8 mouse cellular contexts compared by ENCODE assay signal in the genomic region with DNA sequence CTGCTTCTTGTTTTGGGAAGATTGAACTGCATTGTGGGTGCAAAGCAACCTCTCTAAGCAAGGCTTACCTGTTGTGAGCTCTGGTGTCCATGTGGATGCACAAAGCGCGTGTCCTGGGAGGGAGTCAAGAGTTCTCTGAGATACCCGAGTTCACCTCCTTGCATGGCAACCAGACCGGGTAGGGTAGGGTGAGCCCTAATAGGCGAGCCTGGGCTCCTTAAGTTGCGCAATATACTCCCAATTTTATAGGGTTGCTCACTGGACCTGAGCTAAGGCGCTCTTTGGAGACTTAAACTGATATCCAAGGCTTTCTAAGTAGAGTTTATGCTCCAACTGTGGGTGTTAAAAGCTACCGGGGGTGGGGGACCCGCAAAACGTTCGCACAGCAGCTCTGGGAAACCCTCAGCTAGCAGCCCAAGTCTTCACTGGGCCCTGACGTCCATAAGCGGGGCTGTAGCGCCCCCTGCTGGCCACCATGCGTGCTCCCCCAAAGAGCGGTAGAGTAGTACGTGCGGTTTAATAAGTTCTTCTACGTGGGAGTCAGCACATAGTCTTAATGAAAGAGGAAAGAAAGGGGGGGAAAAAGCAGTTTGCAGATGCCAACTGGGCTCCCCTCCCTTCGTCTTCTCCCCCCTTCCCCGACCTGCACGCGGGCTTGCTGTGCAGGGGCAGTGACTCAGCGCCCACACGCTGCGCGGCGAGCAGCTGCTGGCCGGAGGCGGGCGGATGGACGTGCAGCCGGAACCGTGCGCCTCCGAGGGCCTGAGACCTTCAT. TPM values are rescaled to one million over a fixed set of nuclear protein-coding genes. Genes with fewer than 3 reads are reported as not detected.
DNase-seq lines count a peak whose midpoint lies in the region; ATAC-seq and TF ChIP-seq lines count a peak whose summit lies in the region.

No protein-coding gene starts in this region.

- TF ChIP-seq EP300 in liver, embryonic 14.5 days (IDR thresholded peaks at IDR 0.05; ENCODE audit: low read depth) = no peak

- H3K4me1 ChIP-seq in heart, embryonic 14.5 days (ENCODE audit: control insufficient read depth in 2 of 2, insufficient read depth in 2 of 2, low read length in 2 of 2) = peaks cover 28 to 35% of the 10 kb centered on the region in 2 experiments
- H3K4me1 ChIP-seq in liver, embryonic 14.5 days (replicated peaks; ENCODE audit: control insufficient read depth in 2 of 2, insufficient read depth in 2 of 2, low read length in 1 of 2) = no peaks in the 10 kb centered on the region
- H3K4me1 ChIP-seq in neural tube, embryonic 11.5 days (ENCODE audit: control insufficient read depth, insufficient read depth, low read length) = peaks cover 22% of the 10 kb centered on the region
- H3K4me1 ChIP-seq in stomach, embryonic 16.5 days (ENCODE audit: control insufficient read depth, insufficient read depth, low read length) = peaks cover 13% of the 10 kb centered on the region

- no peaks in the 10 kb centered on the region for H3K9me3 ChIP-seq in heart, embryonic 14.5 days (ENCODE audit: control insufficient read depth, low read length)
- H3K9me3 ChIP-seq in liver, embryonic 14.5 days (ENCODE audit: control insufficient read depth, low read length) = no peaks in the 10 kb centered on the region
- no peaks in the 10 kb centered on the region for H3K9me3 ChIP-seq in neural tube, embryonic 11.5 days (ENCODE audit: control insufficient read depth, low read length)
- H3K9me3 ChIP-seq in stomach, embryonic 16.5 days (replicated peaks; ENCODE audit: control insufficient read depth, low read length) = no peaks in the 10 kb centered on the region

- peak overlapping the region; percentile 2 to 25; a peak in 3 of 4 replicates for H3K27ac ChIP-seq in heart, embryonic 14.5 days (replicated peaks in 1 of 2; ENCODE audit: control insufficient read depth in 1 of 2, insufficient read depth in 1 of 2, low read depth in 2 of 2, low read length in 2 of 2)
- no peak overlapping the region for H3K27ac ChIP-seq in liver, embryonic 14.5 days
- no peak overlapping the region for H3K27ac ChIP-seq in neural tube, embryonic 11.5 days (ENCODE audit: low read depth, low read length)
- peak overlapping the region; percentile 15; the same call in 1 of the 2 replicates for H3K27ac ChIP-seq in stomach, embryonic 16.5 days (ENCODE audit: low read length)

- H3K9ac ChIP-seq in heart, embryonic 14.5 days (ENCODE audit: low read length) = peak overlapping the region; percentile 73
- H3K9ac ChIP-seq in liver, embryonic 14.5 days (replicated peaks) = no peak overlapping the region
- H3K9ac ChIP-seq in neural tube, embryonic 11.5 days (ENCODE audit: low read length) = peak overlapping the region; percentile 41
- H3K9ac ChIP-seq in stomach, embryonic 16.5 days (ENCODE audit: low read length) = peak overlapping the region; percentile 68

- no peaks in the 10 kb centered on the region for H3K36me3 ChIP-seq in heart, embryonic 14.5 days (ENCODE audit: control insufficient read depth, insufficient read depth, low read length)
- H3K36me3 ChIP-seq in liver, embryonic 14.5 days (replicated peaks; ENCODE audit: control insufficient read depth, insufficient read depth, low read depth) = no peaks in the 10 kb centered on the region
- H3K36me3 ChIP-seq in neural tube, embryonic 11.5 days (ENCODE audit: control insufficient read depth, insufficient read depth, low read length) = no peaks in the 10 kb centered on the region
- H3K36me3 ChIP-seq in stomach, embryonic 16.5 days (ENCODE audit: control insufficient read depth, insufficient read depth, low read length) = no peaks in the 10 kb centered on the region

- peak; percentile 75; the same call in 1 of the 2 replicates for ATAC-seq in heart, embryonic 14.5 days (ENCODE audit: insufficient number of reproducible peaks, insufficient read depth, low FRiP score, low read depth)
- peak; percentile 68 for ATAC-seq in liver, embryonic 14.5 days (ENCODE audit: insufficient read depth)
- peak; percentile 83 for ATAC-seq in neural tube, embryonic 11.5 days (ENCODE audit: insufficient read depth, low FRiP score, low TSS enrichment)
- peak; percentile 87 for ATAC-seq in stomach, embryonic 16.5 days (ENCODE audit: insufficient read depth, low FRiP score)

- WGBS in heart, embryonic 14.5 days = under 1% methylated on average over 35 of the region's 36 CpGs
- WGBS in liver, embryonic 14.5 days (ENCODE audit: insufficient replicate concordance) = 1% methylated on average over 36 of the region's 36 CpGs
- under 1% methylated on average over 36 of the region's 36 CpGs for WGBS in neural tube, embryonic 11.5 days
- WGBS in stomach, embryonic 16.5 days = 3% methylated on average over 36 of the region's 36 CpGs

- peaks cover 18% of the 10 kb centered on the region; the same call in 1 of the 2 replicates for H3K27me3 ChIP-seq in heart, embryonic 14.5 days (ENCODE audit: control insufficient read depth, insufficient read depth, low read length)
- H3K27me3 ChIP-seq in liver, embryonic 14.5 days (ENCODE audit: control insufficient read depth, insufficient read depth, low read length) = peaks cover 63% of the 10 kb centered on the region
- peaks cover 49% of the 10 kb centered on the region for H3K27me3 ChIP-seq in neural tube, embryonic 11.5 days (ENCODE audit: control insufficient read depth, insufficient read depth, low read length)
- peaks cover 7% of the 10 kb centered on the region; the same call in 1 of the 2 replicates for H3K27me3 ChIP-seq in stomach, embryonic 16.5 days (ENCODE audit: control insufficient read depth, insufficient read depth, low read length)

- H3K4me2 ChIP-seq in heart, embryonic 14.5 days (ENCODE audit: low read length) = peak overlapping the region; percentile 90
- peak overlapping the region; percentile 27 for H3K4me2 ChIP-seq in liver, embryonic 14.5 days (ENCODE audit: low read depth)
- peak overlapping the region; percentile 59 for H3K4me2 ChIP-seq in neural tube, embryonic 11.5 days (ENCODE audit: low read depth)
- H3K4me2 ChIP-seq in stomach, embryonic 16.5 days (ENCODE audit: low read depth, low read length) = peak overlapping the region; percentile 86

- DNase-seq in CD4-positive helper T cell, adult 2 months (ENCODE audit: low read depth, low spot score) = peak; percentile 80
- DNase-seq in brain, adult 2 months (ENCODE audit: low read depth, low spot score) = peak; percentile 92
- DNase-seq in fibroblast of lung, adult 2 months (ENCODE audit: low read depth) = peak; percentile 87
- DNase-seq in kidney, postnatal 14 days = peak; percentile 92
- peak; percentile 38 to 47 (median 46) for DNase-seq in liver, embryonic 14.5 days (ENCODE audit: low read depth in 3 of 3, low spot score in 3 of 3)
- DNase-seq in neural tube, embryonic 11.5 days (ENCODE audit: low spot score) = peak; percentile 92

- H3K4me3 ChIP-seq in heart, embryonic 14.5 days (ENCODE audit: control insufficient read depth in 1 of 2, insufficient read depth in 1 of 2, low read depth in 1 of 2, low read length in 2 of 2) = peak overlapping the region; percentile 55 to 59
- peak overlapping the region; percentile 17 to 35 for H3K4me3 ChIP-seq in liver, embryonic 14.5 days (ENCODE audit: insufficient read depth in 1 of 2, low read depth in 2 of 2, low read length in 2 of 2)
- peak overlapping the region; percentile 34 for H3K4me3 ChIP-seq in neural tube, embryonic 11.5 days (ENCODE audit: low read depth, low read length)
- peak overlapping the region; percentile 52 for H3K4me3 ChIP-seq in stomach, embryonic 16.5 days (replicated peaks; ENCODE audit: low read length)

- TF ChIP-seq CTCF in liver, embryonic 14.5 days (IDR thresholded peaks at IDR 0.05; ENCODE audit: low read depth) = peak; percentile 90

RNA-seq across cellular contexts. Expression of a gene that starts 2.6 kb away (rescaled TPM):
- 13.7 and 15.3 TPM in 2 replicates for polyA plus RNA-seq in heart, embryonic 14.5 days (2014; fragmentation: Nextera tagmentation; extraction: Ambion mirVana)
- polyA plus RNA-seq in liver, embryonic 14.5 days (2012; rRNA removed) = 1.5 TPM in 2 replicates
- polyA plus RNA-seq in liver, embryonic 14.5 days (2014; fragmentation: Nextera tagmentation; extraction: Ambion mirVana) = 1.2 and 1.4 TPM in 2 replicates
- polyA plus RNA-seq in neural tube, embryonic 11.5 days (2014; fragmentation: Nextera tagmentation; extraction: Ambion mirVana) = 2.2 and 3.4 TPM in 2 replicates
- polyA plus RNA-seq in stomach, embryonic 16.5 days (2015; fragmentation: Nextera tagmentation; extraction: Ambion mirVana) = 4.1 and 4.6 TPM in 2 replicates

RNA-seq across cellular contexts. Expression of a gene that starts 15.4 kb away (rescaled TPM):
- 37.1 and 38.4 TPM in 2 replicates for polyA plus RNA-seq in heart, embryonic 14.5 days (2014; fragmentation: Nextera tagmentation; extraction: Ambion mirVana)
- 2.6 and 2.9 TPM in 2 replicates for polyA plus RNA-seq in liver, embryonic 14.5 days (2012; rRNA removed)
- 3.3 TPM in 2 replicates for polyA plus RNA-seq in liver, embryonic 14.5 days (2014; fragmentation: Nextera tagmentation; extraction: Ambion mirVana)
- polyA plus RNA-seq in neural tube, embryonic 11.5 days (2014; fragmentation: Nextera tagmentation; extraction: Ambion mirVana) = 38.6 and 40.5 TPM in 2 replicates
- 28.4 and 31.6 TPM in 2 replicates for polyA plus RNA-seq in stomach, embryonic 16.5 days (2015; fragmentation: Nextera tagmentation; extraction: Ambion mirVana)

Comparison
In these comparisons a context has a peak if more than half of its experiments do, and no peak if none do; other contexts are left out.
1. H3K27ac ChIP-seq: peak in heart, embryonic 14.5 days (2 of 2) and stomach, embryonic 16.5 days (single experiment); none in liver, embryonic 14.5 days (single experiment) and neural tube, embryonic 11.5 days (single experiment).
2. H3K4me2 ChIP-seq: peak in every context shown above with its lines; median percentile 90 in heart, embryonic 14.5 days; 86 in stomach, embryonic 16.5 days; 59 in neural tube, embryonic 11.5 days; 27 in liver, embryonic 14.5 days.
3. Peak in every context shown above with its lines, with median percentiles within 50 percentile points of each other: DNase-seq, ATAC-seq and H3K4me3 ChIP-seq.